ENCODE assay signal across 14 mouse cellular contexts in the genomic region with DNA sequence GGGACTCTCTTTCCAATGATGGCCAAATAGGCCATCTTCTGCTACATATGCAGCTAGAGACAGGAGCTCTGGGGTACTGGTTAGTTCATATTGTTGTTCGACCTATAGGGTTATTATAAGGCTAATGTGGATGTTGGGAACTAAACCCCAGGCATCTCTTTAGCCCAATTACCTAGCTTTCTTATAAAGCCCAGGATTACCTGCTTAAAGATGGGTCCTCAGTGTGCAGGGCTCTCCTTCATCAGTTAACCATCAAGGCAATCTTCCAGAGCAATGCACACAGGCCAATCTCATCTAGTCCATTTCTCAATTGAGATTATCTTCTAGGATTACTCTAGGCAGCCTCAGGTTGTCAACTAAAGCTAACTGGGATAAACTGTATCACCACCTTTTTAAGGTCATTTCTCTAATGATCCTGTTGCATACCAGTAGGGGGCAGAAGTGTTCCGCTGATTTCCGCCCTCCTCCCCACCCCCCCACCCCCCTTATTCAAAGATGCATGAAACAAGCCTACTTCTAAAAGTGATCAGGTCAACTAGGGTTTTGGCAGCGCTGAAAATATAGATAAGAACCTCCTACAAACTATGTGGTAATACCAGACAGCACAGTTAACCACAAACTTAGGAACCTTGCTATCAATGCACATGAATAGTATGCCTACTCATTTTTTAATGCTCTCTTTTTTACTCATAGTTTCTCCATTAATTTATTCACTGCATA. TPM values are rescaled to one million over a fixed set of nuclear protein-coding genes. Genes with fewer than 3 reads are reported as not detected.
DNase-seq lines count a peak whose midpoint lies in the region; ATAC-seq and TF ChIP-seq lines count a peak whose summit lies in the region.
"Had no signal": no experiment of that assay in that cellular context is flagged by ENCODE, and none has a peak within 500 bp of the region (broad histone marks: within the 10 kb centered on the region; RNA-seq: fewer than 3 reads in every experiment).

No protein-coding gene starts in this region.

- DNase-seq in embryo, embryonic 9.5 days (ENCODE audit: extremely low spot score): peak; percentile 9
- DNase-seq in embryo, embryonic 11 days: no peak
- DNase-seq in adrenal gland, postnatal 14 days: no peak
- no peak for DNase-seq in testis, postnatal 14 days (ENCODE audit: low spot score)
- DNase-seq in left cerebral cortex, postnatal 25 days (ENCODE audit: low spot score in 2 of 2): no peak
- DNase-seq: cerebellum, postnatal 25 days; layer of hippocampus, adult 9-11 months had no signal

- no peak for TF ChIP-seq EP300 in ES-Bruce4 (IDR thresholded peaks at IDR 0.05; ENCODE audit: insufficient read depth, low read depth, low read length)

- no peak for TF ChIP-seq POLR2A in ES-Bruce4 (IDR thresholded peaks at IDR 0.05; ENCODE audit: insufficient read depth, low read length)

- intact Hi-C loops in left cerebral cortex, postnatal 25 days (cut with DNase I): no loop called here

- no peak overlapping the region for H3K4me3 ChIP-seq in ES-Bruce4 (ENCODE audit: low read depth, low read length)
- H3K4me3 ChIP-seq: kidney, embryonic 15.5 days; limb, embryonic 15.5 days had no signal

- H3K27me3 ChIP-seq in ES-Bruce4 (ENCODE audit: control insufficient read depth, insufficient read depth, low read length, poor library complexity, severe bottlenecking): no peaks in the 10 kb centered on the region
- H3K27me3 ChIP-seq: kidney, embryonic 15.5 days; limb, embryonic 15.5 days had no signal

- peak; percentile 93 for ATAC-seq in erythroid progenitor cell, adult 5-6 weeks (replicated peaks; ENCODE audit: low FRiP score, poor library complexity, severe bottlenecking)
- peak; percentile 72 for ATAC-seq in megakaryocyte, adult 5-6 weeks (ENCODE audit: poor library complexity, severe bottlenecking)
- ATAC-seq: hindbrain, postnatal 0 days had no signal

- no peaks in the 10 kb centered on the region for H3K9me3 ChIP-seq in ES-Bruce4 (replicated peaks; ENCODE audit: control insufficient read depth, insufficient read depth, low read length, poor library complexity, severe bottlenecking)
- H3K9me3 ChIP-seq: kidney, embryonic 15.5 days; limb, embryonic 15.5 days had no signal

- no peaks in the 10 kb centered on the region for H3K4me1 ChIP-seq in ES-Bruce4 (ENCODE audit: control insufficient read depth, insufficient read depth, low read length)
- H3K4me1 ChIP-seq: kidney, embryonic 15.5 days; limb, embryonic 15.5 days had no signal

- no peaks in the 10 kb centered on the region for H3K36me3 ChIP-seq in ES-Bruce4 (ENCODE audit: control insufficient read depth, insufficient read depth, low read length, poor library complexity, severe bottlenecking)
- H3K36me3 ChIP-seq: kidney, embryonic 15.5 days; limb, embryonic 15.5 days had no signal

- TF ChIP-seq CTCF in ES-Bruce4 (IDR thresholded peaks at IDR 0.05; ENCODE audit: low read depth, low read length): peak; percentile 15

- no peak overlapping the region for H3K27ac ChIP-seq in ES-Bruce4 (ENCODE audit: insufficient read depth, low read length)
- H3K27ac ChIP-seq: hindbrain, postnatal 0 days; kidney, embryonic 15.5 days; limb, embryonic 15.5 days had no signal

- no peak overlapping the region for H3K9ac ChIP-seq in ES-Bruce4 (ENCODE audit: low read depth, poor library complexity, severe bottlenecking)
- H3K9ac ChIP-seq: kidney, embryonic 15.5 days; limb, embryonic 15.5 days had no signal

RNA-seq across cellular contexts. Expression of gene Olfr67, which starts 1.2 kb away (rescaled TPM):
- not detected in 2 replicates for polyA plus RNA-seq in ES-Bruce4 (2011; ENCODE audit: insufficient read depth, insufficient read length, low read depth, missing spikeins)
- 0.84 TPM in 1 of 2 replicates, not detected in the other for total RNA-seq in erythroid progenitor cell, adult 5-6 weeks (2015; ENCODE audit: low replicate concordance)
- total RNA-seq in erythroid progenitor cell, adult 5-6 weeks (2017; ENCODE audit: low replicate concordance): 1.5 and 3.3 TPM in 2 replicates
- total RNA-seq in megakaryocyte, adult 5-6 weeks (2015): not detected in 2 replicates
- not detected in 2 replicates for total RNA-seq in megakaryocyte, adult 5-6 weeks (2017)
- not detected in 2 replicates for total RNA-seq in adrenal gland, postnatal 14 days (2021)
- not detected for total RNA-seq in left cerebral cortex, postnatal 25 days (2021)
- total RNA-seq: hindbrain, postnatal 0 days had no signal
- polyA plus RNA-seq: hindbrain, postnatal 0 days; kidney, embryonic 15.5 days; limb, embryonic 15.5 days; small intestine, adult 2 months had no signal

RNA-seq across cellular contexts. Expression of gene Olfr68, which starts 13.3 kb away (rescaled TPM):
- polyA plus RNA-seq in ES-Bruce4 (2011; ENCODE audit: insufficient read depth, insufficient read length, low read depth, missing spikeins): not detected in 2 replicates
- 2.9 TPM in 1 of 2 replicates, not detected in the other for total RNA-seq in erythroid progenitor cell, adult 5-6 weeks (2015; ENCODE audit: low replicate concordance)
- 0.83 and 2.8 TPM in 2 replicates for total RNA-seq in erythroid progenitor cell, adult 5-6 weeks (2017; ENCODE audit: low replicate concordance)
- total RNA-seq in megakaryocyte, adult 5-6 weeks (2015): not detected in 2 replicates
- not detected in 2 replicates for total RNA-seq in megakaryocyte, adult 5-6 weeks (2017)
- total RNA-seq in adrenal gland, postnatal 14 days (2021): not detected in 2 replicates
- total RNA-seq in left cerebral cortex, postnatal 25 days (2021): not detected
- total RNA-seq: hindbrain, postnatal 0 days had no signal
- polyA plus RNA-seq: hindbrain, postnatal 0 days; kidney, embryonic 15.5 days; limb, embryonic 15.5 days; small intestine, adult 2 months had no signal

RNA-seq across cellular contexts. Expression of gene Hbb-bt, which starts 21.0 kb away (rescaled TPM):
- polyA plus RNA-seq in ES-Bruce4 (2011; ENCODE audit: insufficient read depth, insufficient read length, low read depth, missing spikeins): 1.2 and 2.2 TPM in 2 replicates
- total RNA-seq in erythroid progenitor cell, adult 5-6 weeks (2015; ENCODE audit: low replicate concordance): 26,042 and 29,427 TPM in 2 replicates
- total RNA-seq in erythroid progenitor cell, adult 5-6 weeks (2017; ENCODE audit: low replicate concordance): 7,139 and 8,294 TPM in 2 replicates
- total RNA-seq in megakaryocyte, adult 5-6 weeks (2015): 43.0 and 130 TPM in 2 replicates
- total RNA-seq in megakaryocyte, adult 5-6 weeks (2017): 14.3 and 23.0 TPM in 2 replicates
- 1,182 and 1,430 TPM in 2 replicates for total RNA-seq in adrenal gland, postnatal 14 days (2021)
- 10 to 100 TPM; 78.9 to 84.4 TPM for total RNA-seq in left cerebral cortex, postnatal 25 days (2021)

RNA-seq across cellular contexts. Expression of gene Olfr69, which starts 21.4 kb away (rescaled TPM):
- polyA plus RNA-seq in ES-Bruce4 (2011; ENCODE audit: insufficient read depth, insufficient read length, low read depth, missing spikeins): not detected in 2 replicates
- total RNA-seq in erythroid progenitor cell, adult 5-6 weeks (2015; ENCODE audit: low replicate concordance): 0.84 and 2.5 TPM in 2 replicates
- total RNA-seq in erythroid progenitor cell, adult 5-6 weeks (2017; ENCODE audit: low replicate concordance): 1.7 TPM in 1 of 2 replicates, not detected in the other
- total RNA-seq in megakaryocyte, adult 5-6 weeks (2015): not detected in 2 replicates
- not detected in 2 replicates for total RNA-seq in megakaryocyte, adult 5-6 weeks (2017)
- not detected in 2 replicates for total RNA-seq in adrenal gland, postnatal 14 days (2021)
- not detected for total RNA-seq in left cerebral cortex, postnatal 25 days (2021)
- total RNA-seq: hindbrain, postnatal 0 days had no signal
- polyA plus RNA-seq: hindbrain, postnatal 0 days; kidney, embryonic 15.5 days; limb, embryonic 15.5 days; small intestine, adult 2 months had no signal

RNA-seq across cellular contexts. Expression of gene Hbb-bs, which starts 35.1 kb away (rescaled TPM):
- 3.5 TPM in 1 of 2 replicates, not detected in the other for polyA plus RNA-seq in ES-Bruce4 (2011; ENCODE audit: insufficient read depth, insufficient read length, low read depth, missing spikeins)
- total RNA-seq in erythroid progenitor cell, adult 5-6 weeks (2015; ENCODE audit: low replicate concordance): 118,402 and 120,100 TPM in 2 replicates
- total RNA-seq in erythroid progenitor cell, adult 5-6 weeks (2017; ENCODE audit: low replicate concordance): 41,622 and 62,915 TPM in 2 replicates
- 106 and 274 TPM in 2 replicates for total RNA-seq in megakaryocyte, adult 5-6 weeks (2015)
- 71.1 and 121 TPM in 2 replicates for total RNA-seq in megakaryocyte, adult 5-6 weeks (2017)
- total RNA-seq in adrenal gland, postnatal 14 days (2021): 8,688 and 11,965 TPM in 2 replicates
- total RNA-seq in left cerebral cortex, postnatal 25 days (2021): 100 to 1,000 TPM; 511 to 567 TPM
